Mouse (Mus musculus) frontal cortex, postnatal 10 days (tissue): ENCODE measurements at regions not wholly inside any gene's neighbourhood (a gene's known extent, or its start where the extent isn't known, plus 50 kb on each side); places are given as distances from the start of the nearest gene placed in this dataset.
A peak's percentile ranks its signal among the peaks of the same experiment; 100 is the strongest.

Source experiments
- DNase-seq, 2 experiments: peaks; one replicate each; pipeline ENCODE4 v3.0.0; 2022; ENCODE audit warnings: low spot score in 2 of 2, mixed read lengths in 1 of 2

GRCm38 (mm10) chr16:75104894-75105293 is 481.0 kb downstream of the Lipi start:
- DNase-seq: peak in 1 of 2 experiments; percentile 6

DNA sequence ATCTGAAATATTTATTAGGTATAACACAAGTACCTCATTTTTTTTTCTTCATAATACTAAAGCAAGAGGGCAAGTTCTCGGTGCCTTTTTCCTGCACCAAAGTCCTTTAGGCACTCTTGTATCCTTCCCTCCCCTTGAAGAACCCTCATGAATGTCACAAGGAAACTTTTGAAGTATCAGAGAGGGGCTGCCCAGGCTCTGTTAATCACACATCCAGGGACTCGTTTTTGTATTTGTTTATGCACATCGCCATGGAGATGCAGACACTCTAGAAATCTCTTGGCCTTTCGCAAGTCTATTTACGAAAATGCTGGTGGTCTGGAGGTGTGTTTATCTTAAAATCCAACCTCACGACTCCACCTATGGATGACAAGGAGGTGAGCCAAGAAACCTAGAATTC is 492.7 kb downstream of the Lipi start:
- no peak for DNase-seq

- no peak for DNase-seq
These were observed 493.3 kb downstream of the Lipi start for GRCm38 (mm10) chr16:75092471-75093130.

DNA sequence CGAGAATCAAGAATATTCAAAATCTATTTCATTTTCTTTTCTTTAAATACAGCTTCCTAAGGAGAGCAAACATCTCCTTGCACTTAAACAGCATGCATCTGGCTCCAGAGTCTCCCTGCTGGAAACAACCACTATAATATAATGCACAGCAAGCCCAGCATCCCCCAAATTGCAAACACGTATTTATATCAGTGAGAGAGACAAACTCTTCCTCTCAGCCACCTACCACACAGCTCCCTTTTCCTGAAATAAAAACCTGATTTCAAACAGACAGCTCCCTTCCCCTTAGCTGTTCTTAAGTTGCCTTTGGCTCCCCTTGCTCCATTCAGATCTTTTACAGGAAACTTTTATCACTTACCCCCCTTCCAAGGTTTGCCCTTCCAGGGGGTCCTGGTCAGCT is 493.9 kb downstream of the Lipi start:
- DNase-seq: no peak

GRCm38 (mm10) chr16:75089383-75090035 is 496.4 kb downstream of the Lipi start:
- no peak for DNase-seq

DNA sequence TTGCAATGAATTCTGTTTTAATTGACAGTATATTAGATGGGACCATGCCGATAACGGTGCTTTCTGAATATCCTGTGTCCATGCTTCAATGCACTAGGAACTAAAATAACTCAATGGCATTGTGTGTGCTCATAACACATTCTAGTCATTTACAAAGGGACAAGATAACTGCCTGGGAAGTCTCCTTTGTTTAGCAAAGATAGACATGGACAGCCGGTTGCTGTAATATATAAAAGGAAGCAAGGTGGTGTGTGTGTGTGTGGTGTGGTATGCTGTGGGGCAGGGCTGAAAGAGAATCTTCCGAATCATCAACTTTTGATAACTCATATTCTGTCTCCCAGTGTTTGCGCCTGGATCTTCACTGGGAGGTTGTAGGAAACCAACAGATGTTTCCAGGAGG is 497.2 kb downstream of the Lipi start:
- no peak for DNase-seq

- DNase-seq: no peak
These were observed 520.6 kb downstream of the Lipi start for GRCm38 (mm10) chr16:75065281-75065680.

DNA sequence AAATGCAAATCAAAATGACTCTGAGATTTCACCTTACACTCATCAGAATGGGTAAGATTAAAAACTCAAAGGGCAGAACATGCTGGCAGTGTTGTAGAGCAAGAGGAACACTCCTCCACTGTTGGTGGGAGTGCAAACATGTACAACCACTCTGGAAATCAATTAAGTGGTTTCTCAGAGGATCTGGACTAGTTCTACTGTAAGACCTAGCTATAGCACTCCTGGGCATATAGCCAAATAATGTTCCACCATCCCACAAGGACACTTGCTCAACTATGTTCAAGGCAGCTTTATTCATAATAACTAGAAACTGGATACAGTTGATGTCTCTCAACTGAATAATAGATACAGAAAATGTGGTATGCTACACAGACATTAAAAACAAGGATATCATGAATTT is 532.9 kb downstream of the Lipi start:
- no peak for DNase-seq

- DNase-seq: no peak
These were observed 539.9 kb downstream of the Lipi start for GRCm38 (mm10) chr16:75045969-75046368.
